Mouse (Mus musculus): ENCODE results near the gene Ect2. TPM values are rescaled to one million over a fixed set of nuclear protein-coding genes. Genes with fewer than 3 reads are reported as not detected.

Gene Ect2
- total and polyA plus RNA-seq, 3 experiments, result 29.9 to 38.9 (median 36.7) TPM

DNA sequence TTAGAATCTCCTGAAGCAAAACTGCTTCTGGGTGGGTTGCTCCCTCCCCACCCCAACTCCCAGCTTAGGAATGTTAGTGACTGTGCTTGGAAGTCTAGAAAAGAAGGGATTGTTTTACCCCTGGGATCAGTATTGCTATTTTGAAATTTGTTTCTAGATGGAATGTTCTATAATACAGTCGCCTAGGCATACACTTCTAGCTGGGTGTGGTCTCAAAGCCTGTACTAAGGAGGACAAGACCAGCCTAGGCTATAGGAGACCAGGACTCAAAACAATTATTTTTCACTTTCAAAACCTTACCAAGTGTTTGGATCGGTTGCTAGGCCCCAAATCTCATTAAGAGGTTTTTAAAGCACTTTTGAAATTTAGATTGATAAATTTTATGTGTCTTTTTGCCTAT is 602 bp upstream of the Ect2 start:
- peak overlapping the region in 2 of 3 experiments; percentile 44 to 100 for H3K4me3 ChIP-seq (replicated peaks in 1 of 3; ENCODE audit: low read depth in 2 of 3, low read length in 2 of 3, poor library complexity in 1 of 3)
- no peak for TF ChIP-seq ZMIZ1 (IDR thresholded peaks at IDR 0.05; ENCODE audit: low read depth, low read length)
- no peak for TF ChIP-seq MXI1 (IDR thresholded peaks at IDR 0.05; ENCODE audit: low read depth, low read length)
- no peak for TF ChIP-seq CTCF (conservative IDR thresholded peaks at IDR 0.05 in 1 of 2, IDR thresholded peaks at IDR 0.05 in 1 of 2; ENCODE audit: low read depth in 2 of 2, low read length in 2 of 2)
- DNase-seq (ENCODE audit: extremely low read depth), result no peak
- H3K9ac ChIP-seq (ENCODE audit: insufficient read depth, low read depth), result peak overlapping the region; percentile 35; the same call in 1 of the 2 replicates
- H3K4me2 ChIP-seq (ENCODE audit: insufficient read depth, low read depth, poor library complexity, severe bottlenecking), result peak overlapping the region; percentile 34; the same call in 1 of the 2 replicates
- in situ Hi-C loops (cut with MboI; ENCODE audit: low pct_ligation_motif_present, low pct_unique_long_range_greater_than_20kb, low sequenced_read_pairs) (no loop called here), dilution Hi-C loops (cut with MboI; ENCODE audit: extremely low pct_ligation_motif_present, extremely low pct_unique_long_range_greater_than_20kb, low sequenced_read_pairs) (no loop called here)
- peaks cover 6 to 34% of the 10 kb centered on the region in 2 experiments for H3K4me1 ChIP-seq (ENCODE audit: control insufficient read depth in 1 of 2, insufficient read depth in 2 of 2)
- no peak overlapping the region for H3K27ac ChIP-seq (ENCODE audit: insufficient read depth, low read depth)
- peaks cover 8 to 19% of the 10 kb centered on the region in 2 experiments for H3K36me3 ChIP-seq (replicated peaks in 1 of 2; ENCODE audit: control insufficient read depth in 1 of 2, insufficient read depth in 1 of 2, low read length in 1 of 2)
- H3K9me3 ChIP-seq (replicated peaks; ENCODE audit: low read length), result no peaks in the 10 kb centered on the region
- H3K79me2 ChIP-seq (replicated peaks; ENCODE audit: control insufficient read depth, extremely low read depth, insufficient read depth, poor library complexity, severe bottlenecking), result peaks cover 38% of the 10 kb centered on the region
- H3K27me3 ChIP-seq (replicated peaks), result no peaks in the 10 kb centered on the region

DNA sequence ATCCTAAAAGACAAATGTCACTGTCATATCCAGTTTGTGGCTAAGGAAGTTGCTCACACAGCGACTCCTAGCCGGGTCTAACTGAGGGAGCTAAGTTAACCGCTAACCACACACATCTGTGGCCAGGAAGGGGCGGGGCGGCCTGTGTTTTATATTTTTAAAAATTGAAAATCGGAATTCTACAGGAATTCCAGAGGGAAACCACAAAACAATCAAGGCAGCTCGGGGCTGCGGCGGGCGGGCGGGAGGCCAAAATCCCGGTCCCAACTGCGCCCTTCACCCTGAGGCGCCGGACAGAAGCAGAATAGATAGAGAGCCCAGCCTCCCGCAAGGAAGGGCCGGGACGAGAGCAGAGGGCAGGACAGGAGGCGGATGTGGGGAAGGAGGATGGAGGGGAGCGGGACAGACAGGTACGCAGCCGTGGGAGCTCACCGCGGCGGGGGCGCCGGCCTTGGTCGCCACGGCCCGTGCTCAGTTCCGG is 447 bp downstream of the Ect2 start:
- peak overlapping the region; percentile 55 for H3K9ac ChIP-seq (ENCODE audit: insufficient read depth, low read depth)
- H3K27ac ChIP-seq (ENCODE audit: insufficient read depth, low read depth), result peak overlapping the region; percentile 29; the same call in 1 of the 2 replicates
- in situ Hi-C loops (cut with MboI; ENCODE audit: low pct_ligation_motif_present, low pct_unique_long_range_greater_than_20kb, low sequenced_read_pairs), result no loop called here
- H3K79me2 ChIP-seq (replicated peaks; ENCODE audit: control insufficient read depth, extremely low read depth, insufficient read depth, poor library complexity, severe bottlenecking), result peaks cover 38% of the 10 kb centered on the region
- peaks cover 8 to 28% of the 10 kb centered on the region in 2 experiments for H3K36me3 ChIP-seq (replicated peaks in 1 of 2; ENCODE audit: control insufficient read depth in 1 of 2, insufficient read depth in 1 of 2, low read length in 1 of 2)
- no peaks in the 10 kb centered on the region for H3K27me3 ChIP-seq (replicated peaks)
- peak overlapping the region; percentile 91 to 100 (median 94) for H3K4me3 ChIP-seq (replicated peaks in 1 of 3; ENCODE audit: low read depth in 2 of 3, low read length in 2 of 3, poor library complexity in 1 of 3)
- dilution Hi-C loops (cut with MboI; ENCODE audit: extremely low pct_ligation_motif_present, extremely low pct_unique_long_range_greater_than_20kb, low sequenced_read_pairs), result no loop called here
- peak; percentile 59 for DNase-seq (ENCODE audit: extremely low read depth)
- H3K9me3 ChIP-seq (replicated peaks; ENCODE audit: low read length), result no peaks in the 10 kb centered on the region
- H3K4me1 ChIP-seq (ENCODE audit: control insufficient read depth in 1 of 2, insufficient read depth in 2 of 2), result peaks cover 2 to 28% of the 10 kb centered on the region in 2 experiments; a peak in 3 of 4 replicates
- TF ChIP-seq TBP (conservative IDR thresholded peaks at IDR 0.05; ENCODE audit: low read depth, low read length) (no peak), POLR2AphosphoS2 (IDR thresholded peaks at IDR 0.05; ENCODE audit: low read depth, low read length) (no peak), MXI1 (IDR thresholded peaks at IDR 0.05; ENCODE audit: low read depth, low read length) (no peak)
- 0 out of 2 replicates have a peak overlapping the region, but pooled peaks have one; percentile 83 for H3K4me2 ChIP-seq (ENCODE audit: insufficient read depth, low read depth, poor library complexity, severe bottlenecking)

DNA sequence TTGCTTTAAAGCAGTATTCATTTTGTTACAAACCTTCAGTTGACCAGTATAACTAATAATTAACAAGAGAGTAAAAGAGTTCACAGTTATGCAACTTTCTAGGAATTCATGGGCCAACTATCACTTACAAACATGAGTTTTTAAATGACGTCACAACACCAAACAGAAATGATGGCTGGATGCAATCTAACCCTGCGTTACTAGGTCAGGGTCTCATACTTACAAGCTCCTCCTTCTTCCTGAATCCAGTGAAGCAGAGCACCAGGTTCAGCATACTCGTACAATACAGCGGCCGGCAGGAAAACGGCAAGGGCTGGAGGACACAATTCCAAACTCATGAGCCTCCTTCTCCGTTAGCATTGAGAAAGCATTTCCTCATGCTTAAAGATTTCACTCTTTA is 7.9 kb downstream of the Ect2 start:
- Histone ChIP-seq H3K4me1 (ENCODE audit: control insufficient read depth in 1 of 2, insufficient read depth in 2 of 2) (peaks cover 0 to 7% of the 10 kb centered on the region in 2 experiments; a peak in 2 of 4 replicates), H3K27me3 (replicated peaks) (no peaks in the 10 kb centered on the region), H3K4me3 (replicated peaks in 1 of 3; ENCODE audit: low read depth in 2 of 3, low read length in 2 of 3, poor library complexity in 1 of 3) (no peak overlapping the region), H3K4me2 (ENCODE audit: insufficient read depth, low read depth, poor library complexity, severe bottlenecking) (no peak overlapping the region), H3K9ac (ENCODE audit: insufficient read depth, low read depth) (no peak overlapping the region), H3K36me3 (replicated peaks in 1 of 2; ENCODE audit: control insufficient read depth in 1 of 2, insufficient read depth in 1 of 2, low read length in 1 of 2) (peaks cover 38 to 83% of the 10 kb centered on the region in 2 experiments), H3K9me3 (replicated peaks; ENCODE audit: low read length) (no peaks in the 10 kb centered on the region), H3K79me2 (replicated peaks; ENCODE audit: control insufficient read depth, extremely low read depth, insufficient read depth, poor library complexity, severe bottlenecking) (peaks cover 20% of the 10 kb centered on the region), H3K27ac (ENCODE audit: insufficient read depth, low read depth) (no peak overlapping the region)
- no peak for DNase-seq (ENCODE audit: extremely low read depth)
- dilution Hi-C loops (cut with MboI; ENCODE audit: extremely low pct_ligation_motif_present, extremely low pct_unique_long_range_greater_than_20kb, low sequenced_read_pairs), result no loop called here
- TF ChIP-seq EP300 (IDR thresholded peaks at IDR 0.05; ENCODE audit: low read length) (no peak), ELF1 (IDR thresholded peaks at IDR 0.05; ENCODE audit: low read depth, low read length) (no peak), MAX (IDR thresholded peaks at IDR 0.05; ENCODE audit: low read length) (no peak), TBP (conservative IDR thresholded peaks at IDR 0.05; ENCODE audit: low read depth, low read length) (no peak), CHD1 (IDR thresholded peaks at IDR 0.05; ENCODE audit: low read depth, low read length) (no peak), UBTF (IDR thresholded peaks at IDR 0.05; ENCODE audit: low read depth, low read length) (no peak), NRF1 (IDR thresholded peaks at IDR 0.05; ENCODE audit: low read depth, low read length) (no peak), PAX5 (IDR thresholded peaks at IDR 0.05; ENCODE audit: low read length) (no peak), MEF2A (IDR thresholded peaks at IDR 0.05; ENCODE audit: borderline replicate concordance, low read depth, low read length) (no peak), POLR2AphosphoS2 (IDR thresholded peaks at IDR 0.05; ENCODE audit: low read depth, low read length) (no peak), ZKSCAN1 (IDR thresholded peaks at IDR 0.05; ENCODE audit: borderline replicate concordance, low read depth, low read length) (no peak), JUND (conservative IDR thresholded peaks at IDR 0.05; ENCODE audit: low read depth, low read length) (no peak), ZNF384 (IDR thresholded peaks at IDR 0.05; ENCODE audit: low read depth, low read length) (no peak), ZC3H11A (IDR thresholded peaks at IDR 0.05; ENCODE audit: low read depth, low read length) (no peak)
- in situ Hi-C loops (cut with MboI; ENCODE audit: low pct_ligation_motif_present, low pct_unique_long_range_greater_than_20kb, low sequenced_read_pairs), result no loop called here

Data from CH12.LX (cell line).